Mouse (Mus musculus): ENCODE results near the gene Rasa3.

DNA sequence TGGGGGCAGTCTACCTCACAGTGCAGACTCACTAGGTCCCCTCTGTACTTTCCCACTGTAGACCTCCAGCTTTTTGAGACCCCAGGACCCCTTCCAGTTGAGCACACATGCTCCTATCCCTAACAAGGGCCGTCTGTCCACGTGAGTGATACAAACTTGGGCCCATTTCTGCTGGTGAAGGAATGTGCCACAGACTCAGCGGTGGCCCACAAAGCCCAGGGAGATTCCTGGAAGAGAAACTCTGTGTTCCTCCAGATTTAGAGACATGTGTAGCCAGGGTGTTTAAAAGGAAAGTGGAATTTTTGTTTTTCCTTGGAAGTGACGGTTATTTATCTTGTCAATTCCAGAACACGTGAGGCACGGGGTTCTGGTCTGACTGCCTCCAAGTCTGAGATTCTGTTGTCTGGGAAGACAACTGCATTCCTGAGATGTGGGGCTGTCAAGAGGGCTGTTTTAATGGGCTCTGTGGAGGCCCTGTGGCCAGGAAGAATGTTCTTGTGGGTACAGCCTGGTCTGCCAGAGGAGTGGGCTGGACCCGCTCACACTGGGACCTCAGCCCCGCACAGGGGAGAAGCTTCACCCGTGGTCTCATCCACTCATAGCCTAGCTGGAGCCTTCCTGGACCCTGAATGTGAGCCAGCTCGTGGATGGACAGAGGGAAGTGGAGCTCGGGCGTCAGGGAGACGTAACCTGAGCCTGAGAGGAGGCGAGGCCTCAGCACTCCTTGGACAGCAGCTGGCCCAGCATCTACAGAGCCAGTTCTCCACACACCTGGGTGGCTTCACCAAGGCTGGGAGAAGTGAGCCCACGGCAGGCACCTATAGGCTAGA lies 148.2 kb downstream of the Rasa3 start:
- TF ChIP-seq CTCF (IDR thresholded peaks at IDR 0.05; ENCODE audit: low read depth) (no peak), EP300 (IDR thresholded peaks at IDR 0.05; ENCODE audit: low read depth) (no peak)

All from heart, postnatal 0 days (tissue).